Mouse (Mus musculus): ENCODE results near the gene Park7. TPM values are rescaled to one million over a fixed set of nuclear protein-coding genes. Genes with fewer than 3 reads are reported as not detected.
"Not testable (repeated sequence)": the region's sequence is repeated elsewhere in the genome, so short reads cannot be mapped to it uniquely, and the experiment has no call there.

Gene Park7
- polyA plus RNA-seq, 1 experiment from 2014 or later, result 406 TPM

DNA sequence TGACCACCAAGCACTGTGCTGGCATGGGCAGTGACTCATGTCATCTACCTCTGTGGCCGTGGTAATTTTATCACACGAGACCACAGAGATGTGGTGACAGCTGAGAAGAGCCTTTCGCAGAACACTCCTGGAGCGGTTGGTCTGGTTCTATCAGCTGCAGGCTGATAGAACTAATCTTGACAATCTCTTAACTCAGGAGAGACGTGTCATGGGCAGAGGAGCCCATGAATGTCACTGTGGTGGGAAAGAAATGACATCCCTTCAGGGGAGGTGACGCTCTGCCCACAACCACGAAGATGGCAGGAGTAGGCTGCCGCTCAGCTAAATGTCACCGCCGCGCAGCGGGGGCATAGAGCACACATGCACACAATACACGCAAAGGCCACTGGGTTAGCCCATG is 10.1 kb upstream of the Park7 start:
- DNase-seq (ENCODE audit: low spot score) (no peak), ATAC-seq (ENCODE audit: low FRiP score) (no peak)
- Histone ChIP-seq H3K9me3 (ENCODE audit: control insufficient read depth, low read length) (no peaks in the 10 kb centered on the region), H3K36me3 (ENCODE audit: control insufficient read depth, insufficient read depth, low read length) (no peaks in the 10 kb centered on the region), H3K9ac (ENCODE audit: low read depth, low read length) (no peak overlapping the region), H3K27me3 (ENCODE audit: control insufficient read depth, insufficient read depth, low read length) (0 out of 2 replicates have a peak, but pooled peaks cover 2% of the 10 kb centered on the region), H3K4me3 (ENCODE audit: low read depth, low read length) (no peak overlapping the region), H3K4me1 (replicated peaks; ENCODE audit: control insufficient read depth, insufficient read depth, low read length) (no peaks in the 10 kb centered on the region), H3K4me2 (replicated peaks; ENCODE audit: low read depth, low read length) (no peak overlapping the region), H3K27ac (ENCODE audit: low read depth, low read length) (no peak overlapping the region)
- 86% methylated on average over 13 of the region's 13 CpGs for WGBS

DNA sequence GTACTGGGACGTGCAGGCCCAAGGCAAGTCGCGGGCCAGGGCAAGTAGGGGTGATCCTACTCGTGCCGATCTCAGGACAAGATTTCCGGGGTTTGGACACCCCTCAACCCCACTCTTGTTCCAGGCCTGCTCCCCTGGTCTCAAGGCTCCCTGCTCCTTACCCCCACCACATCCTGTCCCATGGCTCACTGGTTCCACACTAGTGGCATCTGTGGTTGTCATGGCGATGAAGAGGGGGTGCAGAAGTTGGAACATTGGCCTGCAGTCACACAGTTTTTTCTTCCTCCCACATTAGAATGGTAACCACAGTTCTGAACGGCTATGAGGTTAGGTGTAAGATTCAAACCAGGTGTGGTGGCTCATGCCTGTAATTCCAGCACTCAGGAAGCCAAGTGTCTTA is 7.0 kb upstream of the Park7 start:
- Histone ChIP-seq H3K27ac (ENCODE audit: low read depth, low read length) (no peak overlapping the region), H3K4me3 (ENCODE audit: low read depth, low read length) (no peak overlapping the region), H3K9me3 (ENCODE audit: control insufficient read depth, low read length) (no peaks in the 10 kb centered on the region), H3K4me1 (replicated peaks; ENCODE audit: control insufficient read depth, insufficient read depth, low read length) (no peaks in the 10 kb centered on the region), H3K27me3 (ENCODE audit: control insufficient read depth, insufficient read depth, low read length) (0 out of 2 replicates have a peak, but pooled peaks cover 2% of the 10 kb centered on the region), H3K9ac (ENCODE audit: low read depth, low read length) (no peak overlapping the region), H3K36me3 (ENCODE audit: control insufficient read depth, insufficient read depth, low read length) (no peaks in the 10 kb centered on the region), H3K4me2 (replicated peaks; ENCODE audit: low read depth, low read length) (no peak overlapping the region)
- ATAC-seq (ENCODE audit: low FRiP score), result no peak
- WGBS, result 91% methylated on average over 8 of the region's 8 CpGs
- DNase-seq (ENCODE audit: low spot score), result no peak

DNA sequence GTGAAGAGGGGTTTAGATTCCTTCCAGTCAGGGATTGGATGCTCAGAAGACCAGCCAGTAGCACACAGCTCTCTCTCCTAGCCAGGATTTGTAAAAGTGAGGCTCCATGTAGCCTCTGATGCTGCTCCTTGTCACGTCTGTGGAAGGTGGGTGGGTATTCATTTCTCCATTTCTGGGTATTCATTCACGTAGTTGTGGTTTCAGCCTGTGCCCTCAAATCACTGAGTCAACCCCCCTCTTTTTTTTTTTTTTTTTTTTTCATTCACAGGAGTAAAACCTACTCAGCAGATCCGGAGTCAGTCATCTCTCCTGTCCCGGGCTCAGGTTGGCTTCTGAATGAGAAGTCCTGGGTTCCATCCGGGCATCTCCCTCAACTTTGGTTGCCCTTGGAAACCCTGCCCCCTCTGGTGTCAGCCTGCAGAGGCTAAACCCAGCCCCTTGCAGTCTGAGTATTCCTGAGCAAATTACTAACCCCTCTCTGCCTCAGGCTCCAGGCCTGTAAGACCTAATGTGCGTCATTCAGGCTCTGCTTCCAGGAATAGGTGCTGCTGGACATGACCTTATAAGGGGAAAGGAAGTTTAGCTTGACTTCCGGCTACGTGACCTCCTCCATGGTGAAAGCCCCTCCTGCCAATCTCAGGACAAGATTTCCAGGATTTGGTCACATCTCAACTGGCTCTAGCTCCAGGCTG is 3.2 kb upstream of the Park7 start:
- no peak for ATAC-seq (ENCODE audit: low FRiP score)
- DNase-seq (ENCODE audit: low spot score), result no peak
- Histone ChIP-seq H3K4me2 (replicated peaks; ENCODE audit: low read depth, low read length) (no peak overlapping the region), H3K36me3 (ENCODE audit: control insufficient read depth, insufficient read depth, low read length) (no peaks in the 10 kb centered on the region), H3K27ac (ENCODE audit: low read depth, low read length) (no peak overlapping the region), H3K9ac (ENCODE audit: low read depth, low read length) (no peak overlapping the region), H3K4me1 (replicated peaks; ENCODE audit: control insufficient read depth, insufficient read depth, low read length) (peaks cover 3% of the 10 kb centered on the region), H3K4me3 (ENCODE audit: low read depth, low read length) (no peak overlapping the region), H3K27me3 (ENCODE audit: control insufficient read depth, insufficient read depth, low read length) (0 out of 2 replicates have a peak, but pooled peaks cover 2% of the 10 kb centered on the region), H3K9me3 (ENCODE audit: control insufficient read depth, low read length) (no peaks in the 10 kb centered on the region)
- 68% methylated on average over 8 of the region's 8 CpGs for WGBS

DNA sequence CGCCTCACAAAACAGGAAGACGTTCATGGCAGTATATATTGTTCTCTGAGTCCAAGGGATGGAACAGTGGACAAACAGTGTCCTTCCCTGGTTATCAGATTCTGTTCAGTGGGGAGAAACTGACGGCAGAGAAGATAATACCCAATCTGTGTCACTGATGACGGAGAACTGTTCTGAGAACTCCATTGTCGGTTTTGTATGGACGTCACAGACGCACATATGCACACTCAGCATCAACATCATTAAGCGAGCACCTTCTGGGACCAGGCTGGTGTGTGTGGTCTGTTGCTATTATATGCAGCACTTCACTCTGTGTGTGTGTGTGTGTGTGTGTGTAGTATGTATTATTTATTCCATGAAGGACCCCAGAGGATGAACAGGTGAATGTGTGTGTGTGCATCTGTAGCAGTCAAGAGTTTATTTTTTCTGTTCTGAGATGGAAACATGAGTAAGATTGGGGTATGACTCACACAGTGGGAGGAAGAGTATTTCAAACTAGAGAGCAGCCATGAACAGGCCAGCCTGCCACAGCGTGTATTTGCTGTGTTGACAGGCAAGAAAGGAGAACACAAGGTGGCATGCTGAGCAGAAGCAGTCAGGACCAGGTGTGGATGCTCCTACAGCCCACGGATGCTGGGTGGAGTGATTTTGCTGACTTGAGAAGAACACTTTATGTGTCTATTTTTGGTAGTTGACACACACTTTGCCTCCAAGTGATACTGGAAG is 1.1 kb upstream of the Park7 start:
- no peak for DNase-seq (ENCODE audit: low spot score)

DNA sequence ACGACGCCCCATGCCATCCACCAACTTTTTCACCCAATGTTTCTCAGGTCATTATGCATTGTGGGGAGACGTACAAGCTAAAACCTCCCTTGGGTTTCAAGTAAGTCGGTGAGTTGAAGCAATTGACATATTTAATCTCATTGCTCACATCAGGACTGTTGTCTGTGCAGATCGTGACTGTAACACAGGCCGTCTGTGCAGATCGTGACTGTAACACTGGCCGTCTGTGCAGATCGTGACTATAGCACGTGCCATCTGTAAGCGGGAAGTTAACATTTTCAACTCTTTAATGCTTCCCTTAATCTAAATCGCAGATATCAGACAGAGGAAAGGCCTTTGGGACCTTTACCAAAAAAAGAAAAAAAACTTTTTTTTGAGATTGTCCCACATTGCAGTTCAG is 494 bp downstream of the Park7 start:
- peak overlapping the region; percentile 70; the same call in 1 of the 2 replicates for H3K27ac ChIP-seq (ENCODE audit: low read depth, low read length)
- 22% methylated on average over 12 of the region's 12 CpGs for WGBS
- no peaks in the 10 kb centered on the region for H3K36me3 ChIP-seq (ENCODE audit: control insufficient read depth, insufficient read depth, low read length)
- H3K9ac ChIP-seq (ENCODE audit: low read depth, low read length), result peak overlapping the region; percentile 79
- peaks cover 3% of the 10 kb centered on the region for H3K4me1 ChIP-seq (replicated peaks; ENCODE audit: control insufficient read depth, insufficient read depth, low read length)
- peak overlapping the region; percentile 63 for H3K4me3 ChIP-seq (ENCODE audit: low read depth, low read length)
- peak overlapping the region; percentile 61 for H3K4me2 ChIP-seq (replicated peaks; ENCODE audit: low read depth, low read length)
- no peak for DNase-seq (ENCODE audit: low spot score)
- H3K27me3 ChIP-seq (ENCODE audit: control insufficient read depth, insufficient read depth, low read length), result no peaks in the 10 kb centered on the region
- no peaks in the 10 kb centered on the region for H3K9me3 ChIP-seq (ENCODE audit: control insufficient read depth, low read length)
- ATAC-seq (ENCODE audit: low FRiP score), result no peak

More for the DNA sequence above, 1.1 kb upstream of the Park7 start:
- Histone ChIP-seq H3K4me1 (replicated peaks; ENCODE audit: control insufficient read depth, insufficient read depth, low read length) (peaks cover 3% of the 10 kb centered on the region), H3K27me3 (ENCODE audit: control insufficient read depth, insufficient read depth, low read length) (0 out of 2 replicates have a peak, but pooled peaks cover 2% of the 10 kb centered on the region), H3K4me3 (ENCODE audit: low read depth, low read length) (peak overlapping the region; percentile 63), H3K9ac (ENCODE audit: low read depth, low read length) (peak overlapping the region; percentile 78), H3K9me3 (ENCODE audit: control insufficient read depth, low read length) (no peaks in the 10 kb centered on the region), H3K4me2 (replicated peaks; ENCODE audit: low read depth, low read length) (peak overlapping the region; percentile 61), H3K27ac (ENCODE audit: low read depth, low read length) (no peak overlapping the region), H3K36me3 (ENCODE audit: control insufficient read depth, insufficient read depth, low read length) (no peaks in the 10 kb centered on the region)
- 0 out of 2 replicates have a peak, but pooled peaks have one; percentile 25 for ATAC-seq (ENCODE audit: low FRiP score)
- 56% methylated on average over 10 of the region's 10 CpGs for WGBS

DNA sequence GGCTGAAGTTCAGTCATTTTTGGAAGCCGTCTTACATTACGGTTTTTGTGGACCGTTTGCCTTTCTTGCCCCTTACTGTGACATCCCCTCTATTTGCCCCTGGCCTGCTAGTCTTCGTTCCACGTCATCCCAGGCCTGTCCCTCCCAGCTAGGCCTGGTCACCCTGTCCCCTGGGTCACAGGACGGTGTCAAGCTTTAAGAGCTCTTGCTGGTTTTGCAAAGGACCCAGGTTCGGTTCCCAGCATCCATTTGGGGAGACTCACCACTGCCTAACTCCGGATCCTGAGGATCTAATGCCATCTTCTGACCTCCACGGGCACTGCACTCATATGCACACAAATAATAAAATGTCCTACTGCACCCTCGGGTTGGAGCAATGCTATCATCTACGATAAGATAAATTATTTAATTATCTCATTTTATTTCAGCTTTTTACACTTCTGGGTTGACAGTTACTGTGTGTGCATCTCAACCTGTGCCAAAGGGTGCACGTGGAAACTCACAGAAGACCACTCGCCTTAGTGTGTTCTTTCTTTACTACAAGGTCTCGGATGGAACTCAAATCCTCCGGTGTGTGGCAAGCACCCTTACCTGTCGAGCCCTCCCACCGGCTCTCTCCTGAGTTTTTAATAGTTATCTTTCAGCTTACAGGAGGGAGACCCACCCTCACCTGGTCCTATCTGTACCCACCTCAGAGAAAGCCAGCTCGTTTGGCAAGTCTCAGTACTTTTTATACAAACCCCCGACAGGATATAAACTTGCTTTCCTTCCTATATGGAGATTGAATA is 3.9 kb downstream of the Park7 start:
- no peak for DNase-seq (ENCODE audit: low spot score)
- H3K27me3 ChIP-seq (ENCODE audit: control insufficient read depth, insufficient read depth, low read length), result no peaks in the 10 kb centered on the region
- peak overlapping the region; percentile 93 for H3K9ac ChIP-seq (ENCODE audit: low read depth, low read length)
- H3K4me2 ChIP-seq (replicated peaks; ENCODE audit: low read depth, low read length), result peak overlapping the region; percentile 80
- H3K36me3 ChIP-seq (ENCODE audit: control insufficient read depth, insufficient read depth, low read length), result no peaks in the 10 kb centered on the region
- H3K27ac ChIP-seq (ENCODE audit: low read depth, low read length), result no peak overlapping the region
- 85% methylated on average over 19 of the region's 19 CpGs for WGBS
- no peaks in the 10 kb centered on the region for H3K9me3 ChIP-seq (ENCODE audit: control insufficient read depth, low read length)
- H3K4me1 ChIP-seq (replicated peaks; ENCODE audit: control insufficient read depth, insufficient read depth, low read length), result peaks cover 3% of the 10 kb centered on the region
- ATAC-seq (ENCODE audit: low FRiP score), result peak; percentile 29; the same call in 1 of the 2 replicates
- peak overlapping the region; percentile 91; the same call in 1 of the 2 replicates for H3K4me3 ChIP-seq (ENCODE audit: low read depth, low read length)

DNA sequence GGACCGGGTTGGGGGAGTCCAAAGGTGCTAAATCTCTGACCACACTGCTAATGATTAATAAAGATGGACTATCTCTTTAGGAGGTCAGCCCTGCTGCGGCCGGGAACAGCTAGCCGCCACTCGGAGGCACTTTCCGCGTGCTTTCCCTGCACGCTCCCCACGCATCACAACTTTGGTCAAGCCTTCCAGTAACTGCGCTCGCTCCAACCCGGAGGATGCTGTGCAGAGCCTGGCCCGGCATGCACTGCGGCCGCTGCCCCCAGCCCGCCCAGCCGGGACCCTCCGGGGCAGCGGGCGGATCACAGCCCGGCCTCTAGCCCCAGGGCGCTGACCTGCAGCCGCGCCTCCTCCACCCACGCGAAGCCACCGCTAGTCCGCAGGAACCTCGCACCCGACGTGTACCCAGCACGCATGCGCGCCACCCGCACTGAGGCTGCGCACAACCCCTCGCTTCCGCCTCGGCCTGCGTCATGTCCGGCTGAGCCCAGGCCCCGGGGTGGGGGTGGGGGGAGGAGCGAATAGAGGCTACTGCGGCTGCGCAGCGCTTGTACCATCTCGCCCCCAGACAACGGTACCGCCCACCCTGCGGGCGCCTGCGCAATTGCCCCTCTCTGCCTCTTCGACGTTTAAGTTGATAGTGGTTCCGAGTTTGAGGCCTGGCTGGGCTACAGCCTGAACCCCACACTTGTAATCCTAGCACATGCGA is 4.6 kb downstream of the Park7 start:
- H3K36me3 ChIP-seq (ENCODE audit: control insufficient read depth, insufficient read depth, low read length), result no peaks in the 10 kb centered on the region
- ATAC-seq (ENCODE audit: low FRiP score), result peak; percentile 89
- under 1% methylated on average over 38 of the region's 56 CpGs for WGBS

DNA sequence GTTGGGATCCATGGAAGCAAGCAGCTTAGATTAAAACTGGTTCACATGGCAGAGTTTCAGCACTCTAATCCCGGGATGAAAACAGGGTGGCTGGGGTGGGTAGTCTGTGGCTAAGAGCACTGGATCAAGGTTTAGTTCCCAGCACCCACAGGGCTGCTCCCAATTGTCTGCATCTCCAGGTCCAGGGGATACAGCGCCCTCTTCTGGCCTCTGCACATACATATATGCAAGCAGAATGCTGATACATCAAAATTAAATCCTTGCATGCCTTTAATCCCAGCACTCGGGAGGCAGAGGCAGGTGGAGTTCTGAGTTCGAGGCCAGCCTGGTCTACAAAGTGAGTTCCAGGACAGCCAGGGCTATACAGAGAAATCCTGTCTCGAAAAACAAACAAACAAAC is 5.7 kb downstream of the Park7 start:
- not testable (repeated sequence) for H3K4me3 ChIP-seq (ENCODE audit: low read depth, low read length); H3K9me3 ChIP-seq (ENCODE audit: control insufficient read depth, low read length); H3K4me1 ChIP-seq (replicated peaks; ENCODE audit: control insufficient read depth, insufficient read depth, low read length); H3K36me3 ChIP-seq (ENCODE audit: control insufficient read depth, insufficient read depth, low read length); ATAC-seq (ENCODE audit: low FRiP score); DNase-seq (ENCODE audit: low spot score); H3K9ac ChIP-seq (ENCODE audit: low read depth, low read length); H3K27me3 ChIP-seq (ENCODE audit: control insufficient read depth, insufficient read depth, low read length); H3K4me2 ChIP-seq (replicated peaks; ENCODE audit: low read depth, low read length); H3K27ac ChIP-seq (ENCODE audit: low read depth, low read length)
- WGBS, result 87% methylated on average over 5 of the region's 5 CpGs

More for the DNA sequence above, 4.6 kb downstream of the Park7 start:
- H3K9ac ChIP-seq (ENCODE audit: low read depth, low read length), result peak overlapping the region; percentile 93
- peaks cover 3% of the 10 kb centered on the region for H3K4me1 ChIP-seq (replicated peaks; ENCODE audit: control insufficient read depth, insufficient read depth, low read length)
- DNase-seq (ENCODE audit: low spot score), result peak; percentile 100
- H3K9me3 ChIP-seq (ENCODE audit: control insufficient read depth, low read length), result no peaks in the 10 kb centered on the region
- H3K27ac ChIP-seq (ENCODE audit: low read depth, low read length), result peak overlapping the region; percentile 73
- H3K27me3 ChIP-seq (ENCODE audit: control insufficient read depth, insufficient read depth, low read length), result no peaks in the 10 kb centered on the region
- H3K4me3 ChIP-seq (ENCODE audit: low read depth, low read length), result peak overlapping the region; percentile 91
- H3K4me2 ChIP-seq (replicated peaks; ENCODE audit: low read depth, low read length), result peak overlapping the region; percentile 80
